Mouse (Mus musculus) lung, adult 2 months (tissue): ENCODE measurements around the gene Wdr66. TPM values are rescaled to one million over a fixed set of nuclear protein-coding genes. Genes with fewer than 3 reads are reported as not detected.

Experiments used
- DNase-seq: peaks from one replicate; pipeline ENCODE4 v3.0.0; 2022
- H3K4me1 ChIP-seq: fragments of 200-500 bp; 2 replicates; pipeline ENCODE4 v1.6.1; 2011; ENCODE audit warnings: low read length; ENCODE audit not compliant: control insufficient read depth, insufficient read depth
- H3K4me3 ChIP-seq: fragments of 200-500 bp; replicated peaks from 2 replicates; pipeline ENCODE3; 2011; ENCODE audit warnings: low read depth, mild to moderate bottlenecking, control low read depth, low read length; ENCODE audit errors: extremely low read depth
- CTCF ChIP-seq: fragments of 200-500 bp; IDR thresholded peaks from 2 replicates; pipeline ENCODE4 v1.5.1; 2011; ENCODE audit warnings: mild to moderate bottlenecking, low read length, control low read depth; ENCODE audit not compliant: insufficient read depth
- POLR2A ChIP-seq: fragments of 200-500 bp; IDR thresholded peaks from 2 replicates; pipeline ENCODE4 v1.6.1; 2011; ENCODE audit warnings: low read depth, mild to moderate bottlenecking, control low read depth, low read length, borderline replicate concordance; ENCODE audit errors: extremely low read depth
- WGBS: fragments of 180-500 bp; shearing (Covaris S2); methylation state at CpG from one replicate; pipeline ENCODE4 v1.1.7; 2018; 5-methylcytosine and 5-hydroxymethylcytosine counted together
- polyA plus RNA-seq: library from polyadenylated mRNA; depleted of rRNA; stranded (reverse); fragments of >200 nt; gene quantifications from 2 replicates; pipeline ENCODE4 v1.2.3, GENCODE M21; 2012

Wdr66 gene
- polyA plus RNA-seq, 1 experiment, result 9.1 TPM

DNA sequence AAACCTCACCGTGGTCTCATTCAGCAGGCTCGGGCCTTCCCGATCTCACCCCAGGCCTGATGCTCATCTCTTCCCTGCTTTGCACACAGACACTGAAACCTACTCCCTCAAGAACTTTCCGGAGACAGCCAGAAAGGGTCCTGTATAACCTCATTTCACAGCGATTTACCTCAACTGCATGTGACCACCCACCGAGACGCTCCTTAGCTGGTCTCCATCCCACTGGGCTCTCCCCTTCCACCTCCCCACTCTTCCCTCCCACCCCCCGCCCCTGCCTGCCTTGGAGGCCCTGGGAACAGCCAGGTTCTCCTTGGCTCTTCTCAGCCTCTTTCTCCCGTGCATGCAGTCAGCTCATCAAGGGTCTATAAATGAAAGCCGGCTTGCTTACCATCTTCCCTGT lies 57.9 kb downstream of the Wdr66 start:
- Histone ChIP-seq H3K4me3 (no peak overlapping the region), H3K4me1 (0 out of 2 replicates have a peak, but pooled peaks cover 2% of the 10 kb centered on the region)
- no peak for DNase-seq
- WGBS, result 52% methylated on average over 10 of the region's 10 CpGs
- TF ChIP-seq POLR2A, result no peak
- TF ChIP-seq CTCF, result no peak

DNA sequence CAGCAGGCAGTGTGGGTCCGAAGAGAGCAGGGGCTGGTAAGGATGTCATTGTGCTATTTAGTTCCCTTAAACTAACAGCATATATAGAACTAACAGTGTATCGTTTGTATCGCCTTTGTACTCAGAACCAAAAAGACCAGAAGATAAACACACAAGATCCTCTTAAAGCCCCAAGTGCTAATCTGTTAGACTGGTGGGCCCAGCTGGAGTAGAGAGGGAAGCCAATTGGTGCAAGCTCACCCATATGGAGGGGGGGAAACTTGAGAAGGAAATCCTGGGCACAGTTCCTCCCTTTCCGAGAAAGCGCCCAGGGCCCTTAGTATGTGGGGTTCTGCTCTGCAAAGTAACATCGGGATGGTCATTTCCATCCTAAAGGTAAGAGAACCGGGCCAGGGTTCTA lies 58.3 kb downstream of the Wdr66 start:
- TF ChIP-seq CTCF (no peak), POLR2A (no peak)
- 52% methylated on average over 7 of the region's 7 CpGs for WGBS
- Histone ChIP-seq H3K4me1 (0 out of 2 replicates have a peak, but pooled peaks cover 2% of the 10 kb centered on the region), H3K4me3 (no peak overlapping the region)
- DNase-seq, result no peak

DNA sequence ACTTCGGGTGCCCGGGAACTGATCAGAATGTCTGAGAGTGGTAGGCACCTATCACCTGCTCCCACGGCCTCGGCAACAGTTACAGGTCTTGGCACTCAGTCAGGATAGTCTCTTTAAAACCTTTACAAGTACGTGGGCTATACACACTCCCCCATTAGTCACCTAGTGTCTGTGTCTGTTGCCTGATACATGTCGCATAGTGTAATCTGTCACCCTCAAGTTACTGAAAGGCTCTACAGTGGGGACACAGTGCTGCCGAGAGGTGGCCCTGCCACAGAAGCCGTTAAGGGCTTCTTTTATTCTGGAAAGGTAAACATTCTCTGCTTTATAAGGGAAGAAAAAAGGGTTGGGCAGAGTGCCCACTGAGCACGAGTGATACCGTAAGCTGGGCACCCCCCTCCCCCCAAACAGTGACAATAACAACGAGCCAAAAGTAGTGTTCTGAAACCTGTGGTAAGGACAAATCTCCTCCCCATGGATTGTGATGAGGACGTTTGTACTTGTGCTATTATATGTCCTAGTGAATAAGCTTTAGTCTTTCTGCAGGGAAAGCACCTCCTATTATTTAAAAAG lies 61.2 kb downstream of the Wdr66 start:
- peak; percentile 8 for DNase-seq
- no peak for TF ChIP-seq CTCF
- TF ChIP-seq POLR2A, result no peak
- Histone ChIP-seq H3K4me1 (0 out of 2 replicates have a peak, but pooled peaks cover 2% of the 10 kb centered on the region), H3K4me3 (no peak overlapping the region)
- WGBS, result 41% methylated on average over 12 of the region's 12 CpGs

DNA sequence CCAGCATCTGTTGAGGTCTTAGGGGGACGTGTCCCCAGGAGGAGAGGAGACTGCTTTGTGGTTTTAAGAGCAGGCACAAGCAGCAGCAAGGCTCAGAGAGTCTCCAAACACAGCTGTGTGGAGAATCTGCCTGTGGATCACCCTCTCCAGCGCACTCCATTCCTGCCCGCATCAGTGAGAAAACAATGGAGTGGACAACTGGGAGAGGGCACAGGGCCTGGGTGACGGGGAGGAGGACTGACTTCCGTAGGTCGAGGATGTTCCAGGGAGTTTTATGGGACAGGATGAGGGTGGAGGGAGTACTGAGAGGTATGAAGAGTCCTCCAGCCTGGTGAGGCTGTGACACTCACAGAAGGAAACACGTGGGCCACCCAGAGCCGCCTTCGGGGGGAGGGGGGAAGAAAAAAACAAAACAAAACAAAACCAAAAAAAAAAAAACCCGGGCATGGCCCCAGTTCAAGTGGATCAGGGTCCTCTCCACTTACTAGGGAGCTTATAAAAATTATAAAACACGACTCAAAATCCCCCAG lies 62.0 kb downstream of the Wdr66 start:
- WGBS, result 39% methylated on average over 11 of the region's 11 CpGs

DNA sequence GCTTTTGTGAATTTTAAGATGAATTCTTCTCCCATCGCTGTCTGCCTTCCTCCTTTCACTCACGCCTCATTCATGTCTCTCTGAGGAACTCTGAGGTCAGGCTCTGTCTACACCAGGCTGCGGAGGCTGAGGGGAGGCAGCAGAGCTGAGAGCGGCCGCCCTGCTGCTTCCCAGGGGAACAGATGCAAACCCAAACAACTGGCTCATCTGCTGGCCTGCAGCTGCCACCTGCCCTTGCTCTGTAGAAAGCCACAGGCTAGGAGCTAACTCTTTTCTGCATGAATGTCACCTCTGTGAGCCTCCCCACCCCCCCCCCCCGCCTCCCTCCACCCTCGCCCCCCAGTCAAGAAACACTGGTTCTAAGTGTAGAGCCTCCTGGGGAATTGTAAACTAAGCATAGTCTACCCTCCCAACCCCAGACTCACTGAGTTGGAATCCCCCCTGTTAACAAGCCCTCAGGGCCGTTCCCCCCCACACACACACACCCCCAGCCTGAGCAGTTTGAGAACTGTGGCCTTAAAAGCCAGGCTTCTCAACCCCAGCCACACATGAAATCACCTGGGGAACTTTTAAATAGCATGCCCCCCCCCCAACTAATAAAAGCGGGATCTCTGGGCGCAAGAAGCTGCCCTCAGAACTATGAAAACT lies 63.4 kb downstream of the Wdr66 start:
- TF ChIP-seq POLR2A (no peak), CTCF (no peak)
- WGBS, result 65% methylated on average over 10 of the region's 10 CpGs
- DNase-seq, result no peak
- Histone ChIP-seq H3K4me1 (0 out of 2 replicates have a peak, but pooled peaks cover 2% of the 10 kb centered on the region), H3K4me3 (no peak overlapping the region)

More for the DNA sequence above, 62.0 kb downstream of the Wdr66 start:
- no peak for DNase-seq
- Histone ChIP-seq H3K4me1 (0 out of 2 replicates have a peak, but pooled peaks cover 2% of the 10 kb centered on the region), H3K4me3 (no peak overlapping the region)
- TF ChIP-seq CTCF (no peak), POLR2A (no peak)

DNA sequence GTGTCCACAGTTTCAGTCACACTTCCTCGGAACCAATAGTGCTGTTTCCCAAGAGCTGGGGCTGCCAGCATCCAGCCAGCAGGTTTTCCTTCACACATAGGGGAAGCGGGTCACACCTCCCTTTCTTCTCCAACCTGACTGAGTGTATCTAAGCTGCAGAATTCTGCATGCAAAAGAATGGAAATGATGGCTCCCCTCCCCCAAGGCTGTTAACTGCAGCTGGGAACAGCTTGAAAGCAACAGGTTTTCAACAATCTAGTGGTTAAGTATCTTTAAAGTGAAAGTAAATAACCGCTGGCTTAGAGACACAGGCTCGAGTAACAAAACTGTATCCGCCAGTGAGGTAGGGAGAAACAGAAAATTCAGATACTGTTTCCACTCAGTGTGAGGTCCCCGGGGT lies 66.1 kb downstream of the Wdr66 start:
- Histone ChIP-seq H3K4me3 (peak overlapping the region; percentile 33), H3K4me1 (0 out of 2 replicates have a peak, but pooled peaks cover 2% of the 10 kb centered on the region)
- TF ChIP-seq POLR2A (no peak), CTCF (no peak)
- WGBS, result 4% methylated on average over 6 of the region's 6 CpGs
- DNase-seq, result peak; percentile 34

DNA sequence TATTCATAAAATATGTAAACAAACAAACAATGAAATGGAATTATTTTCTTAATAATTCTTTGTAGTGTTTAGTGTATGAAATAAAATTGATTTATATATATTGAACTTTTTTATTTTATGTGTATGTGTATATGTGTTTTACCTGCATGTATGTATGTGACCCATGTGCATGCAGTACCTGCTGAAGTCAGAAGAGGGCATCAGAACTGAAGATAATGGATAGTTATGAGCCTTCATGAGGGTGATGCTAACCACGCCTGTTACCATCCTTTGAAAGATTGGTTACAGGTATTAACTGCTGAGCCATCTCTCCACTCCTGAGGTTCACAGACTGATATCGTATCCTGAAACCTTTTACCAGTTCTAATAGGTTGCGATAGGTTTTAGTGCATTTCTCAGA lies 68.2 kb downstream of the Wdr66 start:
- no peak for DNase-seq
- WGBS, result 100% methylated on average over 3 of the region's 3 CpGs
- Histone ChIP-seq H3K4me1 (no peaks in the 10 kb centered on the region), H3K4me3 (no peak overlapping the region)
- TF ChIP-seq POLR2A, result no peak
- no peak for TF ChIP-seq CTCF

DNA sequence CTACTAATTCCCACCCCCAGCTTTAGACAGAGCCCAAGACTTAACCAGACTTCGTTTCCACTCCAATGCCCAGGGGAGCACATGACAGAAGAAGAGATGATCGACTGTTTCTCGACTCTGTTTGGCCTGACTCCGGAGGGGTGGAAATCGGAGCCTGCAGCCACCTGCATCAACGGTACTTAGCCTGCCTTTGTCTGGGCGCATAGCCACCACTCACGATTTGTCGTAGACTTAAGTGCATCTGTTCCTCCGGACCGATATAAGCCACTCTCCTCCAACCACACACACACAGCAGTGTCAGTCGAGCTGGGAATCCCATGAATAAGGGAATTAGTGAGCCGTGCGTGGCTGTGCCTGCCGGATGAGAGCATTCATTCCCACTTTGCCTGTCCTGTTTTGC lies 72.3 kb downstream of the Wdr66 start:
- Histone ChIP-seq H3K4me1 (no peaks in the 10 kb centered on the region), H3K4me3 (no peak overlapping the region)
- no peak for DNase-seq
- no peak for TF ChIP-seq POLR2A
- no peak for TF ChIP-seq CTCF
- WGBS, result 47% methylated on average over 15 of the region's 15 CpGs

DNA sequence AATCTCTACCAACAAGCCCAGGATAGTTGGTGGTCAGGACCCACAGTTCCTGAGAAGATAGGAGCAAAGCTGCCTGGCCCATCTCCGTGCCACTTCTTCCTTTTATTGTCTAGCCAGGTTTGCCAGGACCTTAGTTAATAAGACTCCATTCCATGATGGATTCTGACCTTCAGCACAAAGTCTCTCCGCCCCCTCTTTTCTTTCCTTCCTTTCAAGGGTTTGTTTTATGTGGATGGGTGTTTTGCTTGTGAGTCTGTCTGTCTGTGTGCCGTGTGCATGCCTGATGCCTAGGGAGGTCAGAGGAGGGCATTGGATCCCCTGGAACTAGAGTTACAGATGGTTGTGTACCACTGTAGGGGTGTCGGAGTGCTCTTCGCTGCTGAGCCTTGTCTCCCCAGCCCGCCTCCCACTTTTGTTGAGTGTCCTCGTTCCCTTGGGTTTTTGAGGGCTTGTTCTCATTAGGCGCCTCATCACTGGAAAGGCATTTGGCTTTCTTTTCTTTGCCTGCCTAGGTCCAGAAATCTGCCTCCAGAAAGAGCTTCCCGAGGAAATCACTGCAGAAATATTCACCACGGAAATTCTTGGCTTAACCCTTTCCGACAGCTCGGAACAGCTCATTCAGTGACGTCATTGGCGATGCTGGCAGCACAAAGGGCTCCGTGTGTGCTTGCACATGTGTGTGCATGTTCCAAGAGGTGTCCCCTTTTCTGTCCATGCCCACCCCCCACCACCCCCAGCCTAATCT lies 74.3 kb downstream of the Wdr66 start:
- WGBS, result 46% methylated on average over 15 of the region's 15 CpGs
- no peak for TF ChIP-seq CTCF
- no peak for TF ChIP-seq POLR2A

DNA sequence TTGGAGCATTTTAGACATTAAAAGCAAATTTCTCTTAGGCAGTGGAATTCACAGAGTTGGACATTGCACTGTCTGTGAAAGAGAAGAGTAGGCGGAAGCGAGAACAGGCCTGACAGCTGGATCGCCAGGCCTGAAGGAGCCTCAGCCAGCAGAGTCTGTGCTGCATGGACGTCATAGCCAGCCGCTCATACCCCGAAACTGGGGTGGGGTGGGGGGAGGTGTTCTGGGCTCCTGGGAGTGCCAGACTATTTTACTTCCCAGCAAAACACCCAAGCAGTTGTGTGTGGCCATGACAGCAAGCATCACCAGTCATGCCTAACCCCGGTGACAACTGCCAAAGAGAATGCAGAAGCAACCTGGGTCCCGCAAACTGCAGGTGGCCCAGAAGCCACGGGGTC lies 74.8 kb downstream of the Wdr66 start:
- Histone ChIP-seq H3K4me3 (no peak overlapping the region), H3K4me1 (no peaks in the 10 kb centered on the region)
- no peak for TF ChIP-seq CTCF
- TF ChIP-seq POLR2A, result no peak
- WGBS, result 55% methylated on average over 9 of the region's 9 CpGs
- no peak for DNase-seq

More for the DNA sequence above, 74.3 kb downstream of the Wdr66 start:
- H3K4me3 ChIP-seq, result no peak overlapping the region
- DNase-seq, result no peak
- H3K4me1 ChIP-seq, result no peaks in the 10 kb centered on the region
